Comparison of ENCODE assay signal across 8 mouse cellular contexts in the genomic region with DNA sequence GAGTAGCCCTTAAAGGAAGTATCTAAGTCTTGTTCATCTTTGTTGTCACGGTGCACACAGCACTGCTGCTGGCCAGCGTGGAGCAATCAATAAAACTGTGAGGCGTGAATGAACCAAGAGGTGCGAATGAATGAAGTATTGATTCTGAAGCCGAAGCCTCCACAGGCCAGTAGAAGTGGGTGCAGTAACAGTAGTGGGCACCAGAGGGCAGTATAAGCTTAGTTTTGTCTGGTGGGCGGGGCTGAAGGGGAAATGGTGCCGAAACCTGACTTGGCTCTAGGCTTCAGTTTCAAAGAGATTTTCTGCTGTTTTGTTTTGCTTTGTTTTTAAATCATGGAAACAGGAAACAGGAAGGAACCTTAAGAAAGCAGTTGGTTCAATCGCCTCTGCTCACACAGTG. TPM values are rescaled to one million over a fixed set of nuclear protein-coding genes. Genes with fewer than 3 reads are reported as not detected.
A peak's percentile ranks its signal among the peaks of the same experiment; 100 is the strongest.
DNase-seq lines count a peak whose midpoint lies in the region; ATAC-seq lines count a peak whose summit lies in the region.

No protein-coding gene starts in this region.

- no peak overlapping the region for H3K9ac ChIP-seq in hindbrain, embryonic 15.5 days

- H3K36me3 ChIP-seq in hindbrain, embryonic 15.5 days: no peaks in the 10 kb centered on the region

- H3K4me3 ChIP-seq in hindbrain, embryonic 15.5 days: no peak overlapping the region

- peak; percentile 44 for DNase-seq in R1 (ENCODE audit: low read depth, low spot score)
- peak; percentile 80 to 87 for DNase-seq in cerebellum, postnatal 25 days
- DNase-seq in frontal cortex, postnatal 36 days (ENCODE audit: low spot score in 2 of 2): peak; percentile 66 to 71
- DNase-seq in layer of hippocampus, postnatal 25 days (ENCODE audit: extremely low spot score in 1 of 2, low spot score in 1 of 2): peak; percentile 60 to 91
- peak; percentile 45 to 82 for DNase-seq in lung, postnatal 4 days
- DNase-seq in right cerebral cortex, adult 18-20 months: peak; percentile 59
- DNase-seq in urinary bladder, postnatal 10 days (ENCODE audit: low spot score): peak; percentile 16

- 0 out of 2 replicates have a peak, but pooled peaks cover 3% of the 10 kb centered on the region for H3K4me1 ChIP-seq in hindbrain, embryonic 15.5 days (replicated peaks)

- no peak overlapping the region for H3K27ac ChIP-seq in hindbrain, embryonic 15.5 days (replicated peaks)

- peak; percentile 75 for ATAC-seq in hindbrain, embryonic 15.5 days (ENCODE audit: low FRiP score, low read depth)

- WGBS in hindbrain, embryonic 15.5 days: 20% methylated on average over 8 of the region's 8 CpGs

- no peaks in the 10 kb centered on the region for H3K9me3 ChIP-seq in hindbrain, embryonic 15.5 days

- peak overlapping the region; percentile 39 for H3K4me2 ChIP-seq in hindbrain, embryonic 15.5 days

- H3K27me3 ChIP-seq in hindbrain, embryonic 15.5 days: no peaks in the 10 kb centered on the region

RNA-seq across cellular contexts. Expression of gene Apln, which starts 42.0 kb away (rescaled TPM):
- polyA plus RNA-seq in hindbrain, embryonic 15.5 days (2015; fragmentation: Nextera tagmentation; extraction: Ambion mirVana): 4.2 and 4.7 TPM in 2 replicates
- 10 to 100 TPM in 1 of 2 experiments, 1 to 10 TPM in 1; 9.6 to 16.7 TPM for total RNA-seq in layer of hippocampus, postnatal 25 days (2021)

Comparison
In these comparisons a context has a peak if more than half of its experiments do, and no peak if none do; other contexts are left out.
1. DNase-seq: peak in every context shown above with its lines; median percentile 84 in cerebellum, postnatal 25 days; 76 in layer of hippocampus, postnatal 25 days; 68 in frontal cortex, postnatal 36 days; 64 in lung, postnatal 4 days; 59 in right cerebral cortex, adult 18-20 months; 44 in R1; 16 in urinary bladder, postnatal 10 days.